Mouse (Mus musculus) spleen, adult 2 months (tissue): ENCODE measurements around the gene Frrs1l.

Source experiments
- CTCF ChIP-seq: fragments of 200-500 bp; IDR thresholded peaks from 2 replicates; pipeline ENCODE4 v1.5.1; 2011; ENCODE audit warnings: mild to moderate bottlenecking, inconsistent platforms; ENCODE audit not compliant: insufficient read depth, insufficient read length, insufficient replicate concordance; ENCODE audit errors: extremely low read depth
- POLR2A ChIP-seq: fragments of 200-500 bp; IDR thresholded peaks from 2 replicates; pipeline ENCODE4 v1.6.1; 2011; ENCODE audit warnings: low read depth, low read length, inconsistent platforms

DNA sequence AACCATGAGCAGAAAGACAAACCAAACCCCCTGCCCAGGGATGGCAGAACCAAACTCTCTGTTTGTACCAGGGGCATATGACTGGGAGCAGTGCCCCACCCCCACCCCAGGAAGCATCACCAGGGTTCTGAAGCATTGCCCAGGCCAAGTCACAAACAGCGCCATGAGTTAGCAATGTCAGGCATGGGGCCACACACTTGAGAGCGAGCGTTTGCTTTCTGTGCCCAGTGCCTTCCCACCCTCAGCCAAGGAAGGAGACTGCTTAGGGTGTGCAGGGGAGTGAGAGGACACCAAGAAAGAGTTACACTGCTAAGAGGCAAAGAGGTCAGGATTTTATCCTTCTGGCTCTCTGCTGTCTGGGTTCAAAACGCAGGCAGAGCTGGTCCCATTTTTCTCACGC is 20.2 kb upstream of the Frrs1l start:
- no peak for TF ChIP-seq CTCF
- no peak for TF ChIP-seq POLR2A
